Mouse (Mus musculus) hindbrain, postnatal 0 days (tissue): Measurements from ENCODE around the gene Ano4. TPM values are rescaled to one million over a fixed set of nuclear protein-coding genes. Genes with fewer than 3 reads are reported as not detected.
A peak's percentile ranks its signal among the peaks of the same experiment; 100 is the strongest.

Source experiments
- ATAC-seq: fragments of 200-750 bp; cut with Nextera tagmentation; 2 replicates; pipeline ENCODE4 v1.8.0; 2017; ENCODE audit warnings: mild to moderate bottlenecking, moderate TSS enrichment, moderate library complexity
- DNase-seq: peaks from one replicate; pipeline ENCODE4 v3.0.0-alpha.2; 2015; ENCODE audit warnings: low spot score
- H3K27ac ChIP-seq: fragments of 300-500 bp; sonication (generic); 2 replicates; pipeline ENCODE4 v1.5.1; 2014; ENCODE audit warnings: mild to moderate bottlenecking
- H3K27me3 ChIP-seq: fragments of 300-500 bp; sonication (generic); 2 replicates; pipeline ENCODE4 v1.6.1; 2014; ENCODE audit warnings: low read length, mixed read lengths; ENCODE audit not compliant: insufficient read depth
- H3K36me3 ChIP-seq: fragments of 300-500 bp; sonication (generic); 2 replicates; pipeline ENCODE4 v1.6.1; 2014; ENCODE audit warnings: low read length, mixed read lengths; ENCODE audit not compliant: insufficient read depth
- H3K4me1 ChIP-seq: fragments of 300-500 bp; sonication (generic); 2 replicates; pipeline ENCODE4 v1.6.1; 2014; ENCODE audit warnings: antibody characterized with exemption, low read length, mixed read lengths; ENCODE audit not compliant: insufficient read depth
- H3K4me2 ChIP-seq: fragments of 300-500 bp; sonication (generic); 2 replicates; pipeline ENCODE4 v1.6.1; 2014; ENCODE audit warnings: low read depth, mild to moderate bottlenecking, low read length, moderate library complexity, mixed read lengths
- H3K4me3 ChIP-seq: fragments of 300-500 bp; sonication (generic); 2 replicates; pipeline ENCODE4 v1.5.1; 2014; ENCODE audit warnings: low read length
- H3K9ac ChIP-seq: fragments of 300-500 bp; sonication (generic); replicated peaks from 2 replicates; pipeline ENCODE4 v1.6.1; 2014; ENCODE audit warnings: mild to moderate bottlenecking, low read length, moderate library complexity, mixed read lengths
- H3K9me3 ChIP-seq: fragments of 300-500 bp; sonication (generic); 2 replicates; pipeline ENCODE4 v1.6.1; 2016; ENCODE audit warnings: low read length, mixed read lengths
- CTCF ChIP-seq: IDR thresholded peaks from 2 replicates; pipeline ENCODE4 v1.5.1; 2016; ENCODE audit warnings: antibody characterized with exemption, control low read depth, low read depth
- WGBS: fragments of 180-500 bp; shearing (Covaris S2); extraction: QIAGEN DNeasy Blood & Tissue Kit; methylation state at CpG from one replicate; pipeline ENCODE4 v1.1.7; 2014; 5-methylcytosine and 5-hydroxymethylcytosine counted together
- polyA plus RNA-seq: library from polyadenylated mRNA; unstranded; fragments of >200 nt; fragmentation: Nextera tagmentation; extraction: Ambion mirVana; gene quantifications from 2 replicates; pipeline ENCODE4 v1.2.1, GENCODE M21; 2015
- total RNA-seq: library from RNA; depleted of rRNA; stranded (reverse); fragments of >200 nt; gene quantifications from 2 replicates; pipeline ENCODE4 v1.2.3, GENCODE M21; 2014

Gene Ano4
- total and polyA plus RNA-seq, 2 experiments from 2014 or later: 7.0 to 11.4 TPM

- H3K9ac ChIP-seq: no peak overlapping the region
- H3K36me3 ChIP-seq: no peaks in the 10 kb centered on the region
- H3K4me1 ChIP-seq: no peaks in the 10 kb centered on the region
- H3K27me3 ChIP-seq: no peaks in the 10 kb centered on the region
- no peak overlapping the region for H3K27ac ChIP-seq
- 77% methylated on average over 3 of the region's 3 CpGs for WGBS
- no peak for TF ChIP-seq CTCF
- H3K4me2 ChIP-seq: no peak overlapping the region
- ATAC-seq (no peak), DNase-seq (no peak)
- H3K4me3 ChIP-seq: no peak overlapping the region
- H3K9me3 ChIP-seq: no peaks in the 10 kb centered on the region
These were observed 14.4 kb upstream of the Ano4 start for GRCm38 (mm10) chr10:89358933-89359332.

GRCm38 (mm10) chr10:89354639-89355038, 10.1 kb upstream of the Ano4 start:
- Histone ChIP-seq H3K36me3 (no peaks in the 10 kb centered on the region), H3K27ac (no peak overlapping the region), H3K9ac (no peak overlapping the region), H3K9me3 (no peaks in the 10 kb centered on the region), H3K4me1 (no peaks in the 10 kb centered on the region), H3K27me3 (no peaks in the 10 kb centered on the region), H3K4me3 (no peak overlapping the region), H3K4me2 (no peak overlapping the region)
- TF ChIP-seq CTCF: no peak
- WGBS: 79% methylated on average over 2 of the region's 2 CpGs
- ATAC-seq (no peak), DNase-seq (no peak)

- no peak for TF ChIP-seq CTCF
- Histone ChIP-seq H3K9me3 (no peaks in the 10 kb centered on the region), H3K27ac (no peak overlapping the region), H3K9ac (no peak overlapping the region), H3K27me3 (no peaks in the 10 kb centered on the region), H3K4me1 (no peaks in the 10 kb centered on the region), H3K36me3 (no peaks in the 10 kb centered on the region), H3K4me2 (no peak overlapping the region), H3K4me3 (no peak overlapping the region)
- WGBS: 62% methylated on average over 11 of the region's 11 CpGs
- ATAC-seq (no peak), DNase-seq (no peak)
These were observed 6.9 kb upstream of the Ano4 start for GRCm38 (mm10) chr10:89351416-89351815.

- no peak for TF ChIP-seq CTCF
- Histone ChIP-seq H3K27ac (no peak overlapping the region), H3K9me3 (no peaks in the 10 kb centered on the region), H3K9ac (no peak overlapping the region), H3K4me2 (no peak overlapping the region), H3K4me3 (no peak overlapping the region), H3K27me3 (peaks cover 2% of the 10 kb centered on the region; the same call in 1 of the 2 replicates), H3K4me1 (no peaks in the 10 kb centered on the region), H3K36me3 (no peaks in the 10 kb centered on the region)
- DNase-seq (peak; percentile 5), ATAC-seq (no peak)
- 66% methylated on average over 6 of the region's 6 CpGs for WGBS
These were observed 1.0 kb upstream of the Ano4 start for GRCm38 (mm10) chr10:89345606-89346005.

- peak; percentile 8; the same call in 1 of the 2 replicates for TF ChIP-seq CTCF
- H3K9ac ChIP-seq: peak overlapping the region; percentile 51
- peak overlapping the region; percentile 92 for H3K4me2 ChIP-seq
- 41% methylated on average over 4 of the region's 4 CpGs for WGBS
- H3K4me1 ChIP-seq: no peaks in the 10 kb centered on the region
- no peaks in the 10 kb centered on the region for H3K9me3 ChIP-seq
- H3K36me3 ChIP-seq: no peaks in the 10 kb centered on the region
- H3K27me3 ChIP-seq: peaks cover 2% of the 10 kb centered on the region; the same call in 1 of the 2 replicates
- DNase-seq (no peak), ATAC-seq (peak; percentile 77; the same call in 1 of the 2 replicates)
- no peak overlapping the region for H3K27ac ChIP-seq
- H3K4me3 ChIP-seq: peak overlapping the region; percentile 60
These were observed 603 bp upstream of the Ano4 start for GRCm38 (mm10) chr10:89345196-89345533.

GRCm38 (mm10) chr10:89344132-89344490, 451 bp downstream of the Ano4 start:
- Histone ChIP-seq H3K9ac (peak overlapping the region; percentile 51; the same call in 1 of the 2 replicates), H3K27ac (no peak overlapping the region), H3K4me2 (peak overlapping the region; percentile 92), H3K4me3 (peak overlapping the region; percentile 60), H3K27me3 (peaks cover 2% of the 10 kb centered on the region; the same call in 1 of the 2 replicates), H3K4me1 (no peaks in the 10 kb centered on the region), H3K36me3 (no peaks in the 10 kb centered on the region), H3K9me3 (no peaks in the 10 kb centered on the region)
- no peak for TF ChIP-seq CTCF
- ATAC-seq: no peak
- no peak for DNase-seq
- WGBS: 20% methylated on average over 4 of the region's 4 CpGs

GRCm38 (mm10) chr10:89343716-89344115, 846 bp downstream of the Ano4 start:
- Histone ChIP-seq H3K4me2 (no peak overlapping the region), H3K27ac (no peak overlapping the region), H3K36me3 (no peaks in the 10 kb centered on the region), H3K4me1 (no peaks in the 10 kb centered on the region), H3K27me3 (peaks cover 2% of the 10 kb centered on the region; the same call in 1 of the 2 replicates), H3K4me3 (peak overlapping the region; percentile 60; the same call in 1 of the 2 replicates), H3K9ac (no peak overlapping the region), H3K9me3 (no peaks in the 10 kb centered on the region)
- no peak for TF ChIP-seq CTCF
- no peak for ATAC-seq
- WGBS: 32% methylated on average over 8 of the region's 8 CpGs
- DNase-seq: no peak
